ENCODE assay signal across 8 mouse cellular contexts in genomic region chr2:69135661-69136576, GRCm38 (mm10). TPM values are rescaled to one million over a fixed set of nuclear protein-coding genes. Genes with fewer than 3 reads are reported as not detected.
DNase-seq lines count a peak whose midpoint lies in the region; ATAC-seq and TF ChIP-seq lines count a peak whose summit lies in the region.

TSS of gene Nostrin (plus strand) at chr2:69135800.

- no peak for TF ChIP-seq CTCF in lung, postnatal 0 days (IDR thresholded peaks at IDR 0.05)

- WGBS in forebrain, embryonic 16.5 days = 72% methylated on average over 15 of the region's 15 CpGs
- WGBS in forebrain, embryonic 10.5 days = 84% methylated on average over 15 of the region's 15 CpGs
- 45% methylated on average over 15 of the region's 15 CpGs for WGBS in embryonic facial prominence, embryonic 14.5 days
- 15% methylated on average over 15 of the region's 15 CpGs for WGBS in lung, postnatal 0 days

- DNase-seq in forebrain, embryonic 10.5 days (ENCODE audit: extremely low spot score, low spot score) = no peak
- peak; percentile 75 for DNase-seq in embryonic facial prominence, embryonic 14.5 days (ENCODE audit: low spot score)
- DNase-seq in kidney, adult 8-10 months = peak; percentile 42 to 49
- peak; percentile 89 for DNase-seq in lung, postnatal 0 days (ENCODE audit: low spot score)
- DNase-seq in thymus, postnatal 10 days (ENCODE audit: low spot score in 2 of 2) = no peak
- DNase-seq in spleen, adult 18-20 months = no peak
- no peak for DNase-seq in left cerebral cortex, adult 9 months (ENCODE audit: low spot score in 2 of 2)

- H3K27me3 ChIP-seq in forebrain, embryonic 16.5 days (replicated peaks; ENCODE audit: control insufficient read depth, insufficient read depth, low read length) = no peaks in the 10 kb centered on the region
- no peaks in the 10 kb centered on the region for H3K27me3 ChIP-seq in forebrain, embryonic 10.5 days (ENCODE audit: poor library complexity, severe bottlenecking)
- H3K27me3 ChIP-seq in embryonic facial prominence, embryonic 14.5 days (replicated peaks; ENCODE audit: control insufficient read depth, insufficient read depth, low read length) = no peaks in the 10 kb centered on the region
- no peaks in the 10 kb centered on the region for H3K27me3 ChIP-seq in lung, postnatal 0 days (replicated peaks; ENCODE audit: insufficient read depth, low read length)

- TF ChIP-seq EP300 in lung, postnatal 0 days (IDR thresholded peaks at IDR 0.05) = peak; percentile 96

- H3K9me3 ChIP-seq in forebrain, embryonic 16.5 days (ENCODE audit: control insufficient read depth, low read length) = no peaks in the 10 kb centered on the region
- H3K9me3 ChIP-seq in forebrain, embryonic 10.5 days = no peaks in the 10 kb centered on the region
- H3K9me3 ChIP-seq in embryonic facial prominence, embryonic 14.5 days (ENCODE audit: control insufficient read depth, low read length) = no peaks in the 10 kb centered on the region
- H3K9me3 ChIP-seq in lung, postnatal 0 days (ENCODE audit: low read length) = no peaks in the 10 kb centered on the region

- H3K4me2 ChIP-seq in forebrain, embryonic 16.5 days (ENCODE audit: low read length) = no peak within 1 kb of the TSS
- H3K4me2 ChIP-seq in embryonic facial prominence, embryonic 14.5 days (ENCODE audit: low read depth, low read length) = 0 out of 2 replicates have a peak within 1 kb of the TSS, but pooled peaks have one; percentile 26
- H3K4me2 ChIP-seq in lung, postnatal 0 days (replicated peaks; ENCODE audit: low read depth, low read length) = peak within 1 kb of the TSS; percentile 48

- ATAC-seq in forebrain, embryonic 16.5 days = peak; percentile 79
- peak; percentile 55; the same call in 1 of the 2 replicates for ATAC-seq in embryonic facial prominence, embryonic 14.5 days (ENCODE audit: low read depth)
- ATAC-seq in lung, postnatal 0 days = peak; percentile 90

- H3K9ac ChIP-seq in forebrain, embryonic 16.5 days (replicated peaks; ENCODE audit: low read depth, low read length) = no peak within 1 kb of the TSS
- no peak within 1 kb of the TSS for H3K9ac ChIP-seq in embryonic facial prominence, embryonic 14.5 days (ENCODE audit: low read depth, low read length)
- H3K9ac ChIP-seq in lung, postnatal 0 days (replicated peaks; ENCODE audit: low read depth) = peak within 1 kb of the TSS; percentile 26; the same call in 1 of the 2 replicates

- H3K27ac ChIP-seq in forebrain, embryonic 16.5 days (ENCODE audit: low read length) = peak within 1 kb of the TSS; percentile 20; the same call in 1 of the 2 replicates
- no peak within 1 kb of the TSS for H3K27ac ChIP-seq in forebrain, embryonic 10.5 days
- H3K27ac ChIP-seq in embryonic facial prominence, embryonic 14.5 days (replicated peaks; ENCODE audit: low read depth, low read length) = no peak within 1 kb of the TSS
- peak within 1 kb of the TSS; percentile 82 for H3K27ac ChIP-seq in lung, postnatal 0 days (ENCODE audit: low read length)

- H3K4me1 ChIP-seq in forebrain, embryonic 16.5 days (replicated peaks; ENCODE audit: control insufficient read depth, insufficient read depth, low read length) = 0 out of 2 replicates have a peak, but pooled peaks cover 2% of the 10 kb centered on the region
- peaks cover 5% of the 10 kb centered on the region; the same call in 1 of the 2 replicates for H3K4me1 ChIP-seq in forebrain, embryonic 10.5 days
- no peaks in the 10 kb centered on the region for H3K4me1 ChIP-seq in embryonic facial prominence, embryonic 14.5 days (ENCODE audit: control insufficient read depth, insufficient read depth, low read length)
- peaks cover 6% of the 10 kb centered on the region; the same call in 1 of the 2 replicates for H3K4me1 ChIP-seq in lung, postnatal 0 days (ENCODE audit: insufficient read depth, low read depth, low read length)

- no peaks in the 10 kb centered on the region for H3K36me3 ChIP-seq in forebrain, embryonic 16.5 days (ENCODE audit: control insufficient read depth, insufficient read depth)
- H3K36me3 ChIP-seq in forebrain, embryonic 10.5 days (replicated peaks) = no peaks in the 10 kb centered on the region
- H3K36me3 ChIP-seq in embryonic facial prominence, embryonic 14.5 days (ENCODE audit: control insufficient read depth, insufficient read depth, low read length) = no peaks in the 10 kb centered on the region
- no peaks in the 10 kb centered on the region for H3K36me3 ChIP-seq in lung, postnatal 0 days (ENCODE audit: insufficient read depth, low read length)

- no peak within 1 kb of the TSS for H3K4me3 ChIP-seq in forebrain, embryonic 16.5 days (replicated peaks; ENCODE audit: low read length)
- no peak within 1 kb of the TSS for H3K4me3 ChIP-seq in forebrain, embryonic 10.5 days
- H3K4me3 ChIP-seq in embryonic facial prominence, embryonic 14.5 days (ENCODE audit: low read depth, low read length) = no peak within 1 kb of the TSS
- peak within 1 kb of the TSS; percentile 38 for H3K4me3 ChIP-seq in lung, postnatal 0 days (ENCODE audit: low read depth, low read length)

RNA-seq across cellular contexts. Expression of gene Nostrin, which starts in this region (rescaled TPM):
- 2.0 and 2.2 TPM in 2 replicates for polyA plus RNA-seq in forebrain, embryonic 16.5 days (2015; fragmentation: Nextera tagmentation; extraction: Ambion mirVana)
- 0.38 and 1.0 TPM in 2 replicates for polyA plus RNA-seq in forebrain, embryonic 10.5 days (2016; fragmentation: Nextera tagmentation; extraction: Ambion mirVana)
- polyA plus RNA-seq in embryonic facial prominence, embryonic 14.5 days (2014; fragmentation: Nextera tagmentation; extraction: Ambion mirVana) = 1.6 and 1.9 TPM in 2 replicates
- polyA plus RNA-seq in lung, postnatal 0 days (2015; fragmentation: Nextera tagmentation; extraction: Ambion mirVana) = 47.2 and 48.0 TPM in 2 replicates

Comparison
In these comparisons a context has a peak if more than half of its experiments do, and no peak if none do; other contexts are left out.
1. RNA of gene Nostrin (polyA plus RNA-seq): 47.2 to 48.0 TPM in lung, postnatal 0 days; 2.0 to 2.2 TPM in forebrain, embryonic 16.5 days, 1.6 to 1.9 TPM in embryonic facial prominence, embryonic 14.5 days and 0.38 to 1.0 TPM in forebrain, embryonic 10.5 days; every median in the first group is over 10 times any median in the second.
2. H3K27ac ChIP-seq: peak in forebrain, embryonic 16.5 days (single experiment) and lung, postnatal 0 days (single experiment); none in forebrain, embryonic 10.5 days (single experiment) and embryonic facial prominence, embryonic 14.5 days (single experiment).
3. DNase-seq: peak in embryonic facial prominence, embryonic 14.5 days (single experiment), kidney, adult 8-10 months (2 of 2) and lung, postnatal 0 days (single experiment); none in forebrain, embryonic 10.5 days (single experiment), thymus, postnatal 10 days (0 of 2), spleen, adult 18-20 months (0 of 2) and left cerebral cortex, adult 9 months (0 of 2).
4. Peak in every context shown above with its lines, with median percentiles within 50 percentile points of each other: ATAC-seq.